Mouse (Mus musculus): ENCODE results near the gene Mbnl1. TPM values are rescaled to one million over a fixed set of nuclear protein-coding genes. Genes with fewer than 3 reads are reported as not detected.

Mbnl1 gene
- total and polyA plus RNA-seq, 3 experiments, result 55.8 to 237 (median 215) TPM

DNA sequence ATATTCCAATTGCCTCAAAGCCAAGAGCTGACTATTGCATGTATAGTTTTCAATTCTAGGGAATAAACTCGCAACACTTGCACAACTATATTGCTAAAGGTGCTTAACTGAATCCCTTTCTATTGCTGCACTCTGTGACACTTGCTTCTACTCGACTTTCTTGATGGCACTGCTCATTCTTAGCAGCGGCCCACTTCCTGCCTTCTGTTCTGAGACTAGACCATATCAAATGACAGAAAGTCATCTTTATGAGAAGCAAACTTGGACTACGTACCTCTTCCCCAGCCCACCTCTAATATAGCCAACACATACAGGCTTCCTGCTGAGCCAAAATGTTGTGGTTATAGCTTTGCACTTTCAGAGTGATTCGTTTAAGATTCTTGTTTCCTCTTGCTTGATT lies 23.6 kb downstream of the Mbnl1 start:
- H3K27me3 ChIP-seq (ENCODE audit: control insufficient read depth, insufficient read depth, low read length), result no peaks in the 10 kb centered on the region
- intact Hi-C loops (cut with DNase I), result no loop called here
- H3K9ac ChIP-seq (ENCODE audit: low read depth, low read length), result no peak overlapping the region
- peaks cover 10% of the 10 kb centered on the region for H3K36me3 ChIP-seq (ENCODE audit: control insufficient read depth, insufficient read depth, low read length)
- 84% methylated on average over 5 of the region's 5 CpGs for WGBS
- TF ChIP-seq CTCF (IDR thresholded peaks at IDR 0.05), result no peak
- TF ChIP-seq EP300 (IDR thresholded peaks at IDR 0.05; ENCODE audit: insufficient read depth, low read depth, low read length), result no peak
- TF ChIP-seq POLR2A (IDR thresholded peaks at IDR 0.05; ENCODE audit: insufficient read depth, low read depth, low read length), result no peak
- H3K27ac ChIP-seq, result no peak overlapping the region
- no peak for DNase-seq
- H3K79me2 ChIP-seq (replicated peaks; ENCODE audit: control insufficient read depth, insufficient read depth, low read length), result no peaks in the 10 kb centered on the region
- no peak overlapping the region for H3K4me3 ChIP-seq
- H3K4me1 ChIP-seq (ENCODE audit: control insufficient read depth, insufficient read depth, low read length), result peaks cover 10% of the 10 kb centered on the region

DNA sequence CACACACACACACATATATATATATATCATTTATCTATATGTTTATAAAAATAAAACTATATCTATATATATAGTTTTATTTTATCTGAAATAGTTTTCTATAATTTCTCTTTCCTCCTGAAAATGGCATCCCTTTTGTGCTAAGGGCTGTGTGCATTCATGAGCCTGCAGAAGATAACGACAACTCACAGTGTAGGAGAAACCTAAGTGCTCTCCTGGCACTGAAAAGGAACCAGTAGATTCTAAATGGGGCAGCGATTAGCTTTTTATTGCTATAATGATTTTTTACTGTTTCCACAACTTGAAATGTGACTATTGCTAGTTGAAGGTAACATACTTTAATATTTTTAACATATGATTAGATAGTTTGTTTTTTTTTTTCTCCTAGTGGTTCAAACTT lies 25.5 kb downstream of the Mbnl1 start:
- 83% methylated on average over 2 of the region's 2 CpGs for WGBS
- intact Hi-C loops (cut with DNase I), result no loop called here
- Histone ChIP-seq H3K36me3 (ENCODE audit: control insufficient read depth, insufficient read depth, low read length) (peaks cover 11% of the 10 kb centered on the region), H3K4me3 (no peak overlapping the region), H3K27ac (peak overlapping the region; percentile 100), H3K27me3 (ENCODE audit: control insufficient read depth, insufficient read depth, low read length) (no peaks in the 10 kb centered on the region), H3K9ac (ENCODE audit: low read depth, low read length) (no peak overlapping the region), H3K79me2 (replicated peaks; ENCODE audit: control insufficient read depth, insufficient read depth, low read length) (0 out of 2 replicates have a peak, but pooled peaks cover 2% of the 10 kb centered on the region), H3K4me1 (ENCODE audit: control insufficient read depth, insufficient read depth, low read length) (peaks cover 12% of the 10 kb centered on the region)
- TF ChIP-seq CTCF (IDR thresholded peaks at IDR 0.05) (no peak), POLR2A (IDR thresholded peaks at IDR 0.05; ENCODE audit: insufficient read depth, low read depth, low read length) (no peak)
- no peak for DNase-seq

DNA sequence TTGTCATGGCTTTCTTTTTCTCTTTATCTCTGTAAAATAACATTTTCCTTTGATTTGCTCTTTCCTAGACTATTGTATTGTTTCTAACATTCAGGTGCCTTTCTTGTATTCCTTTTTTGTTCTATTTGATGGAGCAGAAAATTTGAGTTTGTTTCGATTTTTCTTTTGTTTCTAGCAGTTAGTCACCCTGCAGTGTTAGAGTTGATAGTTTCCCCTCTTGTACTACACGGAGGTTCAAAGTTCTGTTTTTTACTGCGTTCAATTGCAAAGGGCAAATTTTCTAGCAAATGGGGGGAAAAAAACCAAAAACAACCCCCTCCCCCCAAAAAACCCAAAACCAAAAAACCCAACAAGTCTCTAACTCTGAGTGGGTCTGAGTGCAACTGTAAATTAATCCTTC lies 26.0 kb downstream of the Mbnl1 start:
- Histone ChIP-seq H3K27me3 (ENCODE audit: control insufficient read depth, insufficient read depth, low read length) (no peaks in the 10 kb centered on the region), H3K9ac (ENCODE audit: low read depth, low read length) (no peak overlapping the region), H3K4me3 (no peak overlapping the region), H3K79me2 (replicated peaks; ENCODE audit: control insufficient read depth, insufficient read depth, low read length) (0 out of 2 replicates have a peak, but pooled peaks cover 2% of the 10 kb centered on the region), H3K27ac (peak overlapping the region; percentile 100), H3K36me3 (ENCODE audit: control insufficient read depth, insufficient read depth, low read length) (peaks cover 15% of the 10 kb centered on the region), H3K4me1 (ENCODE audit: control insufficient read depth, insufficient read depth, low read length) (peaks cover 12% of the 10 kb centered on the region)
- no peak for DNase-seq
- TF ChIP-seq CTCF (IDR thresholded peaks at IDR 0.05) (no peak), POLR2A (IDR thresholded peaks at IDR 0.05; ENCODE audit: insufficient read depth, low read depth, low read length) (no peak), EP300 (IDR thresholded peaks at IDR 0.05; ENCODE audit: insufficient read depth, low read depth, low read length) (no peak)
- WGBS, result 53% methylated on average over 3 of the region's 3 CpGs
- intact Hi-C loops (cut with DNase I), result no loop called here

DNA sequence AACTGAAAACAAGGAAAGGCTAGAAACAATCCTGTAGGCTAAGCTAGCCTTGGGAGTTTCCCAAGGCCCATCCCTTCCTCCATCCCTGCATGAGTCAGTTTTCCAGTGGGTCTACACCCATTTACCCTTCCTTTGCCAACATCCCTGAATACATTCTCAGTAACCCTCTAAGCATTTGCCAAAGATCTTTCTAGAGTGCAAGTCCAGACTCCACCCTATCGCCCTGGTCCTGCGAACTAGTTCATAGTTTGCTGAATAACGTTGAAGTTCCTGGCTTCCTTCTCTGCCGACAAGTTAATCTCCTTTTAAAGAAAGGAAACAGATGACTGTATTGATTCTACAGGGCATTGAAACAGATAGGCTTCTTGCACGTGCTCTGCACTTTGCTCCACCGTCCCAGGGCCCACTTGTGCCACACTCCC lies 26.5 kb downstream of the Mbnl1 start:
- no peaks in the 10 kb centered on the region for H3K27me3 ChIP-seq (ENCODE audit: control insufficient read depth, insufficient read depth, low read length)
- intact Hi-C loops (cut with DNase I), result no loop called here
- no peak overlapping the region; the same call in 1 of the 2 replicates for H3K4me3 ChIP-seq
- H3K36me3 ChIP-seq (ENCODE audit: control insufficient read depth, insufficient read depth, low read length), result peaks cover 17% of the 10 kb centered on the region
- DNase-seq, result peak; percentile 42 to 59
- H3K9ac ChIP-seq (ENCODE audit: low read depth, low read length), result no peak overlapping the region
- H3K79me2 ChIP-seq (replicated peaks; ENCODE audit: control insufficient read depth, insufficient read depth, low read length), result 0 out of 2 replicates have a peak, but pooled peaks cover 2% of the 10 kb centered on the region
- TF ChIP-seq CTCF (IDR thresholded peaks at IDR 0.05) (no peak), POLR2A (IDR thresholded peaks at IDR 0.05; ENCODE audit: insufficient read depth, low read depth, low read length) (no peak), EP300 (IDR thresholded peaks at IDR 0.05; ENCODE audit: insufficient read depth, low read depth, low read length) (0 out of 2 replicates have a peak, but pooled peaks have one; percentile 15)
- H3K4me1 ChIP-seq (ENCODE audit: control insufficient read depth, insufficient read depth, low read length), result peaks cover 12% of the 10 kb centered on the region
- peak overlapping the region; percentile 100 for H3K27ac ChIP-seq
- 15% methylated on average over 6 of the region's 6 CpGs for WGBS

DNA sequence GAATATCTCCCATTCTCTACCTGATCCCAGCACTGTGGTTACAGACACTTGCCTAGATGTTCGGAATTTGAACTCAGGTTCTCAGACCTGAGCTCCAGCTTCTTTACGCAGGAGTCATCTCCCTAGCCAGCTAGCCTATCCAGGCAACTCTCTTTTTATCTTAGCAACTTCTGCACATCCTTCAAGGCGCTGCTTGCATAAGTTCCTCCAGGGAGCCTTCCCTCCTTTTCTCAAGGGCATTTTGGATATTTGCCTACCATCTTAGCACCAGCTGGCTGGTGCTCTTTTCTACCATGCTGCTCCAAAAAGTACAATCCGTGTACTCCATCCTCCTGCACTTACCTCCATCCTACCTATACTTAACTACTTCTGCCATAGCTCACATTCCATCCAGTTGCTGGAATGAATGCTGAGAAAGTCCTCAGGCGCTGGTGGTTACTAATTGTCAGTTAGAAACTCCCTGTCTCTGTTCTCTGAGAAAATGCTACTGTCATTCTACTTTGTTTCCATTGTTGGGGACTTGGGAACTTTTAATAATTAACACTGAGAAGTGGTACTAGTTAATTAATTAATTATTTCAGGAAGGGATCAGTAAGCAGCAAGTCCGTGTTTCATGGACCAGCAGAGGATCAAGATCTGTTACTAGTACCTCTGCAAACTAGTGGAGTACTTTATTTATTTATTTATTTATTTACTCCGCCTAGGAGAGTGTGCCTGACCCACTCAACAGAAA lies 27.3 kb downstream of the Mbnl1 start:
- H3K9ac ChIP-seq (ENCODE audit: low read depth, low read length), result no peak overlapping the region; the same call in 1 of the 2 replicates

More for the DNA sequence above, 27.3 kb downstream of the Mbnl1 start:
- WGBS, result 44% methylated on average over 7 of the region's 7 CpGs
- Histone ChIP-seq H3K27ac (peak overlapping the region; percentile 100), H3K4me1 (ENCODE audit: control insufficient read depth, insufficient read depth, low read length) (peaks cover 18% of the 10 kb centered on the region), H3K79me2 (replicated peaks; ENCODE audit: control insufficient read depth, insufficient read depth, low read length) (0 out of 2 replicates have a peak, but pooled peaks cover 2% of the 10 kb centered on the region), H3K27me3 (ENCODE audit: control insufficient read depth, insufficient read depth, low read length) (no peaks in the 10 kb centered on the region), H3K4me3 (peak overlapping the region; percentile 84), H3K36me3 (ENCODE audit: control insufficient read depth, insufficient read depth, low read length) (peaks cover 23% of the 10 kb centered on the region)
- TF ChIP-seq EP300 (IDR thresholded peaks at IDR 0.05; ENCODE audit: insufficient read depth, low read depth, low read length), result no peak
- no peak for TF ChIP-seq POLR2A (IDR thresholded peaks at IDR 0.05; ENCODE audit: insufficient read depth, low read depth, low read length)
- no peak for TF ChIP-seq CTCF (IDR thresholded peaks at IDR 0.05)
- intact Hi-C loops (cut with DNase I), result loop anchor here (5.0 kb wide), 4 partner anchors 82 to 502 kb away; partner anchors contain the start of gene P2ry1
- no peak for DNase-seq

Measured in heart, adult 2 months (tissue).